11 mouse cellular contexts compared by ENCODE assay signal in the genomic region with DNA sequence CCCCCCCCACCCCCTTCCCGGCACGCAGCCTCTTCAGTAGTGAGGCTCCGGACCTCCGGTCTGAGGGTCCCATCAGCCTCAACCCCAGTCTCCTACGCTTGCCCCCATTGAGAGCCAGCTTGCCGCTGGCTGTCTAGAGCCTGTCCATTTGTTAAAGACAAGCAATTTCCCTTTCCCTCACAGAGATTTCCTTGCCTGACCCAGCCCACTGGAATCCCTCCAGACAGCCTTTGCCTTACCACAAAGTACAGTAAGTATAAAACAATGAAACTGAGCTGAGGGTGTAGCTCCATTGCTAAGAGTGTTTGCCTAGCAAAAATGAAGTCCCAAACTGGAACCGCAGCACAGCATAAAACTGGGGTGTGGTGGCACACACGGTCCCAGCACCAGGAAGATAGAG.
DNase-seq lines count a peak whose midpoint lies in the region; ATAC-seq and TF ChIP-seq lines count a peak whose summit lies in the region.
"Had no signal": no experiment of that assay in that cellular context is flagged by ENCODE, and none has a peak within 500 bp of the region (broad histone marks: within the 10 kb centered on the region; RNA-seq: fewer than 3 reads in every experiment).

No protein-coding gene starts in this region.

- peaks cover 28% of the 10 kb centered on the region for H3K4me1 ChIP-seq in embryonic facial prominence, embryonic 10.5 days
- peaks cover 19% of the 10 kb centered on the region for H3K4me1 ChIP-seq in limb, embryonic 14.5 days (ENCODE audit: control insufficient read depth, insufficient read depth, low read length)
- H3K4me1 ChIP-seq: liver, embryonic 15.5 days had no signal

- H3K4me2 ChIP-seq in limb, embryonic 14.5 days (replicated peaks; ENCODE audit: low read depth, low read length, severe bottlenecking): 0 out of 2 replicates have a peak overlapping the region, but pooled peaks have one; percentile 2
- H3K4me2 ChIP-seq: liver, embryonic 15.5 days; neural tube, embryonic 13.5 days had no signal

- DNase-seq in NIH3T3 (ENCODE audit: low read depth): peak; percentile 8
- no peak for DNase-seq in embryonic facial prominence, embryonic 10.5 days (ENCODE audit: low spot score)
- peak; percentile 63 to 71 for DNase-seq in heart, postnatal 14 days
- DNase-seq in limb, embryonic 14.5 days (ENCODE audit: low spot score): peak; percentile 27
- DNase-seq in thymus, postnatal 4 days: no peak
- DNase-seq in natural killer cell, adult 2 months (ENCODE audit: low spot score in 2 of 2): no peak
- no peak for DNase-seq in layer of hippocampus, postnatal 14 days (ENCODE audit: low spot score in 2 of 2)
- DNase-seq: cerebellum, adult 18-20 months had no signal

- ATAC-seq in limb, embryonic 14.5 days (ENCODE audit: low FRiP score, low read depth): no peak
- ATAC-seq in erythroid progenitor cell, adult 5-6 weeks (replicated peaks; ENCODE audit: low FRiP score, poor library complexity, severe bottlenecking): no peak

- H3K27me3 ChIP-seq in embryonic facial prominence, embryonic 10.5 days (replicated peaks; ENCODE audit: low read depth, poor library complexity, severe bottlenecking): peaks cover 36% of the 10 kb centered on the region
- H3K27me3 ChIP-seq in limb, embryonic 14.5 days (ENCODE audit: control insufficient read depth, insufficient read depth, low read length): no peaks in the 10 kb centered on the region
- H3K27me3 ChIP-seq: liver, embryonic 15.5 days had no signal

- intact Hi-C loops in heart, postnatal 14 days (cut with DNase I): no loop called here

- 58% methylated on average over 8 of the region's 8 CpGs for WGBS in embryonic facial prominence, embryonic 10.5 days
- 54% methylated on average over 8 of the region's 8 CpGs for WGBS in limb, embryonic 14.5 days

- H3K27ac ChIP-seq in embryonic facial prominence, embryonic 10.5 days (replicated peaks): 0 out of 2 replicates have a peak overlapping the region, but pooled peaks have one; percentile 2
- peak overlapping the region; percentile 43; the same call in 1 of the 2 replicates for H3K27ac ChIP-seq in limb, embryonic 14.5 days (replicated peaks; ENCODE audit: low read depth, low read length)
- H3K27ac ChIP-seq: liver, embryonic 15.5 days; neural tube, embryonic 13.5 days had no signal

- TF ChIP-seq POLR2A in limb, embryonic 14.5 days (IDR thresholded peaks at IDR 0.05; ENCODE audit: borderline replicate concordance, extremely low read depth, insufficient read depth, insufficient read length): no peak

- no peaks in the 10 kb centered on the region for H3K36me3 ChIP-seq in embryonic facial prominence, embryonic 10.5 days (replicated peaks)
- no peaks in the 10 kb centered on the region for H3K36me3 ChIP-seq in limb, embryonic 14.5 days (ENCODE audit: control insufficient read depth, insufficient read depth, low read length)
- H3K36me3 ChIP-seq: liver, embryonic 15.5 days; neural tube, embryonic 13.5 days had no signal

- no peak overlapping the region; the same call in 1 of the 2 replicates for H3K9ac ChIP-seq in limb, embryonic 14.5 days (ENCODE audit: low read depth, low read length, severe bottlenecking)
- H3K9ac ChIP-seq: liver, embryonic 15.5 days; neural tube, embryonic 13.5 days had no signal

- H3K4me3 ChIP-seq in embryonic facial prominence, embryonic 10.5 days: no peak overlapping the region
- no peak overlapping the region for H3K4me3 ChIP-seq in limb, embryonic 14.5 days (replicated peaks; ENCODE audit: low read length)
- H3K4me3 ChIP-seq: liver, embryonic 15.5 days; neural tube, embryonic 13.5 days had no signal

- no peaks in the 10 kb centered on the region for H3K9me3 ChIP-seq in embryonic facial prominence, embryonic 10.5 days
- no peaks in the 10 kb centered on the region for H3K9me3 ChIP-seq in limb, embryonic 14.5 days (ENCODE audit: control insufficient read depth, low read length)
- H3K9me3 ChIP-seq: liver, embryonic 15.5 days; neural tube, embryonic 13.5 days had no signal

Comparison
In these comparisons a context has a peak if more than half of its experiments do, and no peak if none do; other contexts are left out.
1. DNase-seq: peak in NIH3T3 (single experiment), heart, postnatal 14 days (2 of 2) and limb, embryonic 14.5 days (single experiment); none in embryonic facial prominence, embryonic 10.5 days (single experiment), thymus, postnatal 4 days (single experiment), natural killer cell, adult 2 months (0 of 2) and layer of hippocampus, postnatal 14 days (0 of 2).